Mouse (Mus musculus) CH12F3 (cell line): Measurements from ENCODE around the gene Nf1.

ENCODE experiments used
- in situ Hi-C: fragments of 300-500 bp; cut with MboI; formaldehyde crosslinking; loops from 2 replicates; pipeline ENCODE4 v1.14.3; 2020; ENCODE audit warnings: low sequenced_read_pairs

Gene Nf1

DNA sequence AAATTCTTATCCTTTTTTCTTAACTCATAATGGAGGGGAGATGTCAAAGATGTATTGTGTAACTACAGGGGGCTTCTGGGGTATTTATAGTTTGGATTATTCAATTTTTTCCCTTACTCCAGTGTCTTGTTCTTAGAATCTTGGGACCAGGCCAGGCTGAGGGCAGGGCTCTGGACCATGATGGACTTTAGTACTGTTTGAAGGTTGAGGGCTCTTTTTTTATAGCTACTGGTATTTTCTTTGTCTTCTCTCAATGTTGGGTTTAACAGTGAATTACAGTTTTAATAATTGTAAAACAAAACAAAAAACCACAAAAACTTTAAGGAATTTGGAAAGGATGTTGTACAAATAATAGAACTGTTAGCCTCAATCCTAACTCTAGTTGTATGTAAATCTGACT is 113.5 kb downstream of the Nf1 start:
- in situ Hi-C loops: no loop called here

DNA sequence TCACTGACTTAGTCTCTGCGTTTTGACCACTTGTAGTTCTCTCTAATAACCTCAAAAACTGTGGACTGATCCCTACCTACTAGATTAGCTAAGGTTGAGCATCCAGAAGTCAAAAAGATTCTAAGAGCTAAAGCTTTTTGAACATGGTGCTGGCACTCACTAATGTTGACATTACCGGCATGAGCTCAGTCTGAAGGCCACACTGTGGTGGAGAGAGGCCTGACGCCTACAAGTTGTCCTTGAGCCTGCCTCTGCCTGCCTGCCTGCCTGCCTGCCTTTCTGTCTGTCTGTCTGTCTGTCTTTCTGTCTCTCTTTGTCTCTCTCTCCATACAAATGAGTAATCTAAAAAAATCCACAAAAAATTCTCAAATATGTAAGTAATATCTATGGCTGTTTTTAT is 118.4 kb downstream of the Nf1 start:
- in situ Hi-C loops: no loop called here

GRCm38 (mm10) chr11:79459846-79460245 is 120.4 kb downstream of the Nf1 start:
- in situ Hi-C loops: no loop called here

GRCm38 (mm10) chr11:79460756-79461450 is 121.4 kb downstream of the Nf1 start:
- in situ Hi-C loops: no loop called here

- in situ Hi-C loops: no loop called here
Measured at GRCm38 (mm10) chr11:79468097-79468496, 128.6 kb downstream of the Nf1 start.

GRCm38 (mm10) chr11:79483392-79483791 is 143.9 kb downstream of the Nf1 start:
- in situ Hi-C loops: no loop called here

DNA sequence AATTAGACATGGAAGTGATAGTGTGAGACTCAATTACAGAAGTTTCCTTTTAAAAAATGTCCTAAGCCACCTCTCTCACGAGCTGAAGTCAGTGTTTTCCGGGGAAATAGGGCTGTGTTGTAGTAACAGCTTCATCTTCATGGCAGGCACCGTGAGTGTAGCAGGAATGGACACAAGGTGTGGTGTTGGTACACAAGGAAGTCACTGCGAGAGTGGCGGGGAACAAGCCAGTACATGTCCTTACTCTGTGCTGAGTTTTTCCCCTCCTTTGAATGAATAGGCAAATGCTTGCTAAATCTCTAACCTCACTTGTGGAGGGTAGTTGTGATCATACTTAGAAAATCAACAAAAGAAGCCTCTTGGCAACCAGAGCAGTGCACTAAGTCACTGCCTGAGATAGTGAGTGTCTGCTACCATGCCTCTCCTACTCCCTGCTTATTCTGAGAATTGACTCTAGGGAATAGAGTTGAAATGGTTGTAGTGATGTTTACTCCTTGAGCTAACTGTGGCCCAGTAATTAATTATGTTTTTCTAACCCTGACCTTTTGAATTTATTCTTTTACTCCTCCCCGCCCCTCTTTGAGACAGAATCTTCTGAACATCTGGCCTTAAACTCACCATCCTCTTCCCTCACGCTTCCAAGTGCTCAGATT is 144.5 kb downstream of the Nf1 start:
- in situ Hi-C loops: no loop called here

DNA sequence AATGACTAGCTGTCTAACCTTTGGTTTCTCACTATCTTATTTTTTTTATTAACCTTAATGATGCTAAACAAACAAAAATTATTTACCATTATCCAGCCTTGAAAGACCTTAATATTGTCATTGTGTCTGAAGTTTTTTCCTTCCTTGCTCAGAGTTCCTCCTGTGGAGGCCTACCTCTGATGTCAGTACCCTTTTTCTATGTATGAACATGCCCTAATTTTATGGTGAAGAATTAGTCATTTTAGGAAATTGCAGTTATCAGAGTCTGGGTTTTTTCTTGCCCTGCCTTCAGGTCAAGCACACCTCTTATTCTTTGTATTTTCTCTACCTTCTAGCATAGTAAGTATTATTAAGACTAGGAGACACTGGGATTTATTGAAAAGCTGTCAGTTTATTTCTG is 145.2 kb downstream of the Nf1 start:
- in situ Hi-C loops: no loop called here

DNA sequence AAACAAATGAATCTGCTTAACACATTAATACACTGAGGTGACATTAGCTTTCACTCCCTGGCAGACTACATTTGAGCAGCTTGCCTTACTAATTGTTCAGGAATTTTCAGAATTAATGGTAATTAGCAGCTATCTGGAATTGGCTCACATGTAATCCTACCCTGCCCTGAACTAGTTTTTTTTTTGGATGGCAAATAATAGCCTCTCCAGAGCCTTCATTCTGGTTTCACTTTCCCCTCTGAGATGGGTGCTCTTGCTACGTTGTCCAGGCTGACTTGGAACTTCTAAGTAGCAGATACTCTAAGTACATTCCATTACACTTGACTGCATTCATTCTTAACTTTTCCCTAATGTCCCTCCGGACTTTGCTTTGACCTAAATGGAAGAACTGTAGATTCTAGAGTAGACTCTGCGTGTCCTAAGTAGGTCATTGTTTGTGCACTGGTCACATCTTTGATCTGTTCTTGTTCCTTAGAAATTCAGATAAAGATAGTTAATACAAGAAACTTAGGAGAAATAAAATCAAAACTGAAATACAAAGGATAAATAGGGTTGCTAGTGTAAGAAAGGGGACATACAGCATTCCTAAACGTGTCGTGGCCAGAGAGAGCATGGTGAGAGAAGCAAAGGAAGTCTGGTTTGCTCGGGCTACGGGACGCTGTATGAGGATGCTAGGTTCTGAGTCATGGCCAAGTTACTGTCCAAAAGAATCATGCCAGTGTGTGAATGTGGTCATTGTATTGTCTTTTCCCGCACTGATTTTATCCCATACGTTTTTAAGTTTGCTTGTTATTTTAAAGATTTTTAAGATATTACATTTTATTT is 155.7 kb downstream of the Nf1 start:
- in situ Hi-C loops: no loop called here

- in situ Hi-C loops: no loop called here
Measured at GRCm38 (mm10) chr11:79502917-79503316, 163.4 kb downstream of the Nf1 start.

DNA sequence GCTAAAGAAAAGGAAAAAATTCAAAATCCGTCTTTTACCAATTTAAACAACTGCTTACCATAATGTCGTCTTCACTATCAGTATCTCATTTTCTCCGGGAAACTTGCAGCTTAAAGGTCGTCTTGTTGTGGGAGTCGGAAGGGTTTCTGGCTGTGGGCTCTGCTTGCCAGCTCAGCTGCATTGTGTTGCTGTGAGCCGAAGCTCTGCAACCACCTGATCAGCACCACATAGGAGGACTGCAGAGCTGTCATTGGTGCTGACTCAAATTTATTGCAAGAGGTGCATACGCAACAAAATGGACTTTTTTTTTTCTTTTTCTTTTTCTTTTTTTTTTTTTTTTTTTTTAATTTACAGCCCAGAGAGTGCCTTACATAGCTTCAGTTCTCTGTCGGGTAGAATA is 164.4 kb downstream of the Nf1 start, which contains the start of gene Omg:
Gene Omg, minus strand, starts transcription at position 240 of the 400 bp plus-strand sequence.
- in situ Hi-C loops: no loop called here

DNA sequence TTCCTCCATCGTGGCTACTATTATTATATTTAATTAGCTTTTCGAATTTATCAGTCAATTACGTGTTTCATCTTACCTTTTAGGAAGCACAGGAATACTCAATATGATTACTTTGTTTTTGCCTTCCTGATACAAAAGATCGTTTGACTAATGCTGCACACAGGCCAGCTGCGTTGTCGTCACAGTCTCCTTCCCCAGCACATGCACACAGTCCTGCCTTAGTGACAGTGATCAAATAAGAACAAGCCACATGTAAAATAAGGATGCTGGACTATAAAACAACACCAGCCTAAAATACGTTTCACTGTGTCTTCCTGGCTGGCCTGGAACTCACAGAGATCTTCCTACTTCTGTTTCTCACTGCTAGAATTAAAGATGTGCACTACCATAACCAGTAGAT is 165.0 kb downstream of the Nf1 start:
- in situ Hi-C loops: no loop called here

GRCm38 (mm10) chr11:79511970-79512369 is 172.5 kb downstream of the Nf1 start:
- in situ Hi-C loops: no loop called here

- in situ Hi-C loops: no loop called here
Measured at GRCm38 (mm10) chr11:79515331-79515730, 175.8 kb downstream of the Nf1 start.

- in situ Hi-C loops: no loop called here
Measured at GRCm38 (mm10) chr11:79515798-79516197, 176.3 kb downstream of the Nf1 start.

GRCm38 (mm10) chr11:79519299-79519698 is 179.8 kb downstream of the Nf1 start:
- in situ Hi-C loops: no loop called here

DNA sequence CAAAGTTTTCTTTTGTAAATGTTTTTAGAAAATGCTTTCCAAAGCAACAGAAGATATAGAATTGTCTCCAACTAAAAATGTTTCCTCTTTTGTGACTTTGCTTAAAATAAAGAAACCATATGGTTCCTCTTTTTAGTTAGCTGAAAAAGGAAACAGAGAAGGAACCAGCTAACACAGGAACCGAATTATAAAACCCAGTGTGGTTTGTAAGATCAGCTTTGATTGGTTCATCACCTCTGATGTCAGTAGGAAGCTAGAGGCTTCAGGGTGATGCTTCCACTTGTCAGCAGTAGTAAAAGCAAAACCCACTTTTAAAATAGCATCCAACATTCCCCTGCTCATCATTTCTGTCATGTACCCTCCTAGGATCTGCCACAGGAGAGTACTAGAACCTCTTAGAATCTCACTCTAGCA is 180.4 kb downstream of the Nf1 start:
- in situ Hi-C loops: no loop called here

DNA sequence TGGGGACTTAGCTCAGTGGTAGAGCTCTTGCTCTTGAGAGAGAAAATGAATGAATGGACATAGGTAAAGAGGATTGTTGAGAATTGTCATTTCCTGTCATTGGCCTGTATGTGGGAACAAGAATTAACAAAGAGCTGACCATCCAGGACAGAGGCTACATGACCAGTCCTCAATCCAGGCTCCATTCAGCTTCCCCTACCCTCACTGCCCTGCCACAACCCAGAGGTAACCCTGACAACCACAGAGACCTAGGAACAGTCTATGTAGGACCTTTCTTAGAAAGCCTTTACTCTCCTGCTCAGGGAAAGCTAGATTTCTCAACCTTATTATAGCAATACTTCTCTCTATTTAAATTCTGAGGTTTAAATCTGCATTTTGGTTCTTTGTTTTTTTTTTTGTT is 181.3 kb downstream of the Nf1 start:
- in situ Hi-C loops: no loop called here

- in situ Hi-C loops: no loop called here
Measured at GRCm38 (mm10) chr11:79521930-79522329, 182.4 kb downstream of the Nf1 start.

DNA sequence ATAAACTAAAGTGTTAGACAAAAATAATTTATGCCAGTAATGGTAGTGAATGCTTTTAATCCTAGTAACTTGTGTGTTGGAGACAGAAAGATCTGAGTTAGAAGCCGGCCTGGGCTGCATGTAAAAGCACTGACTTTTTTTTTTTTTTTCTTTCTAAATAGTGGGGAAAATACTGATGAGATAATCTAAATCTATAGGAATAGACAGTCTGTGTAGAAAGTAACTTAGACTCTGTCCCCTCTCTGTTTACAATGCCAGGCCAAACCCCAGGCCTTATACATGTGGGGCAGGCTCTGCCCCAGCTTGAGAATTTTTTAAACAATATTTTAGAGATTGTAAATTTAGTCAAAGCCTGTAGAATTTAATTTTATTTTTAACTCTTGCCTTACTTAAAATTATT is 183.5 kb downstream of the Nf1 start:
- in situ Hi-C loops: no loop called here

GRCm38 (mm10) chr11:79523560-79524309 is 184.2 kb downstream of the Nf1 start, which contains the start of gene Evi2b:
Gene Evi2b, minus strand, starts transcription at chr11:79523762.
- in situ Hi-C loops: no loop called here
